Mouse (Mus musculus): ENCODE data around the gene Tcta.
"Not testable (repeated sequence)": the region's sequence is repeated elsewhere in the genome, so short reads cannot be mapped to it uniquely, and the experiment has no call there.

Tcta gene

GRCm38 (mm10) chr9:108305629-108306520 lies at the start of gene Tcta, which contains the start of gene Rhoa:
Gene Tcta (minus strand): TSS chr9:108306160.
Gene Rhoa (plus strand): TSS chr9:108306129.
- peak; percentile 100 for DNase-seq (ENCODE audit: low read depth, low spot score)

GRCm38 (mm10) chr9:108349727-108350126 lies 43.8 kb upstream of the Tcta start:
- no peak for DNase-seq (ENCODE audit: low read depth, low spot score)

GRCm38 (mm10) chr9:108348290-108348680 lies 42.3 kb upstream of the Tcta start:
- DNase-seq (ENCODE audit: low read depth, low spot score) = no peak

GRCm38 (mm10) chr9:108347540-108348289 lies 41.8 kb upstream of the Tcta start, which contains the start of gene Usp4:
Gene Usp4 (plus strand): TSS chr9:108347853.
- DNase-seq (ENCODE audit: low read depth, low spot score) = peak; percentile 93

GRCm38 (mm10) chr9:108347024-108347423 lies 41.1 kb upstream of the Tcta start:
- no peak for DNase-seq (ENCODE audit: low read depth, low spot score)

GRCm38 (mm10) chr9:108344471-108344870 lies 38.5 kb upstream of the Tcta start:
- no peak for DNase-seq (ENCODE audit: low read depth, low spot score)

GRCm38 (mm10) chr9:108343835-108344234 lies 37.9 kb upstream of the Tcta start:
- DNase-seq (ENCODE audit: low read depth, low spot score) = peak; percentile 20

GRCm38 (mm10) chr9:108343331-108343730 lies 37.4 kb upstream of the Tcta start:
- DNase-seq (ENCODE audit: low read depth, low spot score) = peak; percentile 28

GRCm38 (mm10) chr9:108342301-108342831 lies 36.4 kb upstream of the Tcta start:
- peak; percentile 78 for DNase-seq (ENCODE audit: low read depth, low spot score)

GRCm38 (mm10) chr9:108341801-108342200 lies 35.8 kb upstream of the Tcta start:
- DNase-seq (ENCODE audit: low read depth, low spot score) = peak; percentile 30

GRCm38 (mm10) chr9:108341139-108341475 lies 35.1 kb upstream of the Tcta start:
- no peak for DNase-seq (ENCODE audit: low read depth, low spot score)

GRCm38 (mm10) chr9:108340258-108341138 lies 34.5 kb upstream of the Tcta start:
- DNase-seq (ENCODE audit: low read depth, low spot score) = peak; percentile 87

GRCm38 (mm10) chr9:108339886-108340257 lies 33.9 kb upstream of the Tcta start:
- DNase-seq (ENCODE audit: low read depth, low spot score) = peak; percentile 61

GRCm38 (mm10) chr9:108338886-108339781 lies 33.2 kb upstream of the Tcta start, which contains the start of gene Gpx1:
Gene Gpx1 (plus strand): TSS chr9:108338903.
- DNase-seq (ENCODE audit: low read depth, low spot score) = peak; percentile 94

- no peak for DNase-seq (ENCODE audit: low read depth, low spot score)
Observed at GRCm38 (mm10) chr9:108338551-108338885, 32.6 kb upstream of the Tcta start.

GRCm38 (mm10) chr9:108337848-108338550 lies 32.0 kb upstream of the Tcta start:
- DNase-seq (ENCODE audit: low read depth, low spot score) = no peak

GRCm38 (mm10) chr9:108325811-108326210 lies 19.9 kb upstream of the Tcta start:
- no peak for DNase-seq (ENCODE audit: low read depth, low spot score)

GRCm38 (mm10) chr9:108324784-108325183 lies 18.8 kb upstream of the Tcta start:
- DNase-seq (ENCODE audit: low read depth, low spot score) = no peak

- DNase-seq (ENCODE audit: low read depth, low spot score) = not testable (repeated sequence)
Observed at GRCm38 (mm10) chr9:108322054-108322453, 16.1 kb upstream of the Tcta start.

GRCm38 (mm10) chr9:108318462-108318861 lies 12.5 kb upstream of the Tcta start:
- DNase-seq (ENCODE audit: low read depth, low spot score) = no peak
